In the genomic region with DNA sequence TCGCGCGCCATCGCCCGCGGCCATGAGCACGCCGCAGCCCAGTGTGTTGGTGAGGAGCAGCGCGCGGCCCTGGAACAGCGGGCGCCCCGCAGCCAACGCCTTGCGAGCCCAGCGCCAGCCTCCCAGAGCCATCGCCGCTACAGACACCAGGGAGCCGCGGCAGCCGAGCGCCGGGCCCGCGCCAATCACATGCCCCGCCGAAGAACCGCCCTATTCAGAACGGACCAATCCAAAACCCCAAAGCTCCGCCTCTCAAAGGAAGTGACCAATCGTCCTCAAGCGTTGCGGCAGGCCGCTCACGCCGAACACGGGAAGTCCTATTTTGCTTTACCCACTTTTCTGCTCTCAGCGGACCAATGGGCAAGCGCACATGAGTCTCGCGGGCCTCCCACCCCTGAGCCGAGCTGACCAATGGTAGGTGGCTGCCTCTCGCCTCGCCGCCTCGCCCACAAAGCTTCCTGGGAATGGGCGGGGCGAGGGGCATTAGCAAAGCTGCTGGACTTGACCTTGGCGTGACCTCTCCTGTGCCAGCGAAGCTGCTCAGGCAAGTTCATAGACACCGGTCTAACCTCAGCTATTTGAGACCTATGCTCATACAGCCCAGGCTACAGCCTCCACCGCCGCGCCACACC, we compare ENCODE assay signal across 7 mouse cellular contexts. TPM values are rescaled to one million over a fixed set of nuclear protein-coding genes. Genes with fewer than 3 reads are reported as not detected.
DNase-seq lines count a peak whose midpoint lies in the region; ATAC-seq and TF ChIP-seq lines count a peak whose summit lies in the region.

Mpv17l2 (minus strand) TSS at position 172 of the 632 bp plus-strand sequence.

- intact Hi-C loops in left cerebral cortex, postnatal 4 days (cut with DNase I), result no loop called here

- 1% methylated on average over 55 of the region's 55 CpGs for WGBS in embryonic facial prominence, embryonic 10.5 days
- WGBS in intestine, postnatal 0 days, result under 1% methylated on average over 55 of the region's 55 CpGs
- WGBS in midbrain, embryonic 12.5 days, result under 1% methylated on average over 55 of the region's 55 CpGs
- WGBS in small intestine, adult 2 months, result under 1% methylated on average over 55 of the region's 55 CpGs

- peaks cover 29% of the 10 kb centered on the region for H3K36me3 ChIP-seq in embryonic facial prominence, embryonic 10.5 days (replicated peaks)
- peaks cover 30% of the 10 kb centered on the region for H3K36me3 ChIP-seq in intestine, postnatal 0 days (ENCODE audit: control insufficient read depth, insufficient read depth)
- peaks cover 20% of the 10 kb centered on the region for H3K36me3 ChIP-seq in midbrain, embryonic 12.5 days
- H3K36me3 ChIP-seq in small intestine, adult 2 months (ENCODE audit: control insufficient read depth, insufficient read depth, low read length), result peaks cover 29% of the 10 kb centered on the region

- H3K4me2 ChIP-seq in intestine, postnatal 0 days (replicated peaks; ENCODE audit: low read depth), result peak within 1 kb of the TSS; percentile 94
- peak within 1 kb of the TSS; percentile 99 for H3K4me2 ChIP-seq in midbrain, embryonic 12.5 days (replicated peaks)

- no peak for TF ChIP-seq CTCF in intestine, postnatal 0 days (IDR thresholded peaks at IDR 0.05; ENCODE audit: low read depth)
- TF ChIP-seq CTCF in small intestine, adult 2 months (IDR thresholded peaks at IDR 0.05; ENCODE audit: extremely low read depth, insufficient read length, insufficient replicate concordance, low read depth, low read length), result no peak

- peak within 1 kb of the TSS; percentile 80 for H3K4me3 ChIP-seq in embryonic facial prominence, embryonic 10.5 days
- H3K4me3 ChIP-seq in intestine, postnatal 0 days (ENCODE audit: low read depth, low read length), result peak within 1 kb of the TSS; percentile 59
- peak within 1 kb of the TSS; percentile 67 for H3K4me3 ChIP-seq in midbrain, embryonic 12.5 days
- peak within 1 kb of the TSS; percentile 84 for H3K4me3 ChIP-seq in small intestine, adult 2 months (ENCODE audit: low read depth, low read length)

- H3K4me1 ChIP-seq in embryonic facial prominence, embryonic 10.5 days, result peaks cover 41% of the 10 kb centered on the region
- H3K4me1 ChIP-seq in intestine, postnatal 0 days (replicated peaks; ENCODE audit: control insufficient read depth, insufficient read depth, low read length), result no peaks in the 10 kb centered on the region
- H3K4me1 ChIP-seq in midbrain, embryonic 12.5 days, result peaks cover 27% of the 10 kb centered on the region
- H3K4me1 ChIP-seq in small intestine, adult 2 months (ENCODE audit: control insufficient read depth, insufficient read depth, insufficient read length, low read length), result peaks cover 31% of the 10 kb centered on the region

- DNase-seq in adrenal gland, postnatal 10 days, result peak; percentile 95
- peak; percentile 97 for DNase-seq in embryonic facial prominence, embryonic 10.5 days (ENCODE audit: low spot score)
- DNase-seq in gonadal fat pad, adult 2 months (ENCODE audit: low read depth), result no peak
- DNase-seq in left cerebral cortex, postnatal 4 days, result peak; percentile 94

- no peaks in the 10 kb centered on the region for H3K9me3 ChIP-seq in embryonic facial prominence, embryonic 10.5 days
- H3K9me3 ChIP-seq in intestine, postnatal 0 days (ENCODE audit: control insufficient read depth), result no peaks in the 10 kb centered on the region
- no peaks in the 10 kb centered on the region for H3K9me3 ChIP-seq in midbrain, embryonic 12.5 days

- H3K27ac ChIP-seq in embryonic facial prominence, embryonic 10.5 days (replicated peaks), result peak within 1 kb of the TSS; percentile 81
- H3K27ac ChIP-seq in intestine, postnatal 0 days (ENCODE audit: low read depth, low read length), result peak within 1 kb of the TSS; percentile 74
- peak within 1 kb of the TSS; percentile 78 for H3K27ac ChIP-seq in midbrain, embryonic 12.5 days (replicated peaks)
- H3K27ac ChIP-seq in small intestine, adult 2 months (ENCODE audit: insufficient read depth, low read depth, low read length), result peak within 1 kb of the TSS; percentile 70

- H3K9ac ChIP-seq in intestine, postnatal 0 days (ENCODE audit: low read depth, low read length), result peak within 1 kb of the TSS; percentile 60
- H3K9ac ChIP-seq in midbrain, embryonic 12.5 days (replicated peaks), result peak within 1 kb of the TSS; percentile 83

- H3K27me3 ChIP-seq in embryonic facial prominence, embryonic 10.5 days (replicated peaks; ENCODE audit: low read depth, poor library complexity, severe bottlenecking), result peaks cover 19% of the 10 kb centered on the region
- H3K27me3 ChIP-seq in intestine, postnatal 0 days (replicated peaks; ENCODE audit: control insufficient read depth, insufficient read depth, low read length), result no peaks in the 10 kb centered on the region
- H3K27me3 ChIP-seq in midbrain, embryonic 12.5 days, result peaks cover 11% of the 10 kb centered on the region
- no peaks in the 10 kb centered on the region for H3K27me3 ChIP-seq in small intestine, adult 2 months (ENCODE audit: control insufficient read depth, insufficient read depth, low read length)

- TF ChIP-seq POLR2A in small intestine, adult 2 months (IDR thresholded peaks at IDR 0.05; ENCODE audit: low read depth, low read length), result peak; percentile 85

- peak; percentile 89 for ATAC-seq in intestine, postnatal 0 days
- peak; percentile 96 for ATAC-seq in midbrain, embryonic 12.5 days (ENCODE audit: low FRiP score, low read depth)

RNA-seq across cellular contexts. Expression of gene Mpv17l2, which starts in this region (rescaled TPM):
- total RNA-seq in adrenal gland, postnatal 10 days (2021), result 100 to 1,000 TPM in 1 of 2 experiments, 10 to 100 TPM in 1; 92.9 to 106 TPM
- 28.2 and 34.5 TPM in 2 replicates for polyA plus RNA-seq in embryonic facial prominence, embryonic 10.5 days (2016; fragmentation: Nextera tagmentation; extraction: Ambion mirVana)
- polyA plus RNA-seq in gonadal fat pad, adult 2 months (2012; rRNA removed), result 127 and 143 TPM in 2 replicates
- 76.3 and 80.6 TPM in 2 replicates for polyA plus RNA-seq in intestine, postnatal 0 days (2015; fragmentation: Nextera tagmentation; extraction: Ambion mirVana)
- 10 to 100 TPM; 31.7 to 32.6 TPM for total RNA-seq in left cerebral cortex, postnatal 4 days (2021)
- polyA plus RNA-seq in midbrain, embryonic 12.5 days (2016; fragmentation: Nextera tagmentation; extraction: Ambion mirVana), result 35.4 and 37.3 TPM in 2 replicates
- 190 and 222 TPM in 2 replicates for polyA plus RNA-seq in small intestine, adult 2 months (2012; rRNA removed)
